Mouse (Mus musculus) lung, adult 10 weeks (tissue): Measurements from ENCODE around the gene Cfd. TPM values are rescaled to one million over a fixed set of nuclear protein-coding genes. Genes with fewer than 3 reads are reported as not detected.

Source experiments
- polyA plus RNA-seq: library from polyadenylated mRNA; stranded (reverse); fragments of 350-450 nt; fragmentation: Illumina TruSeq; extraction: RNeasy Lipid Tissue Mini Kit (QIAGEN cat#74804); gene quantifications from one replicate; pipeline ENCODE4 v1.2.3, GENCODE M21; 2014; ENCODE audit warnings: low read depth, low replicate concordance; ENCODE audit not compliant: insufficient read depth

Gene Cfd
- 873 TPM for polyA plus RNA-seq

DNA sequence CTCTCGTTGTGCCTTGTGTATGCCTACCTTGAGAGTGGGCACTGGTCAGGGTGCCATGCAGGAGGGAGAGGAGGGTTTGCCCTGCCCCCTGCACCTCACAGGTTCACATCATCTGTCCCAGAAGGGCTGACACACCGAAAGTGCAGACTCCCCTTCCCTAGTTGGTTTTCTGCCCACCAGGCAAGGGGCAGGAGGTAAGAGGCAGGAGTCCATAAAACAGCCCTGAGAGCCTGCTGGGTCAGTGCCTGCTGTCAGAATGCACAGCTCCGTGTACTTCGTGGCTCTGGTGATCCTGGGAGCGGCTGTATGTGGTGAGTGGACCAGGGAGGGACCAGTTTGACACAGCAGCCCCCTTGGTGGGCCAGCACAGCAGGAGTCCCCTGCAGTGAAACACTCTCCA lies at the start of gene Cfd:
Gene Cfd (plus strand): TSS at position 184 of the 400 bp plus-strand sequence.

DNA sequence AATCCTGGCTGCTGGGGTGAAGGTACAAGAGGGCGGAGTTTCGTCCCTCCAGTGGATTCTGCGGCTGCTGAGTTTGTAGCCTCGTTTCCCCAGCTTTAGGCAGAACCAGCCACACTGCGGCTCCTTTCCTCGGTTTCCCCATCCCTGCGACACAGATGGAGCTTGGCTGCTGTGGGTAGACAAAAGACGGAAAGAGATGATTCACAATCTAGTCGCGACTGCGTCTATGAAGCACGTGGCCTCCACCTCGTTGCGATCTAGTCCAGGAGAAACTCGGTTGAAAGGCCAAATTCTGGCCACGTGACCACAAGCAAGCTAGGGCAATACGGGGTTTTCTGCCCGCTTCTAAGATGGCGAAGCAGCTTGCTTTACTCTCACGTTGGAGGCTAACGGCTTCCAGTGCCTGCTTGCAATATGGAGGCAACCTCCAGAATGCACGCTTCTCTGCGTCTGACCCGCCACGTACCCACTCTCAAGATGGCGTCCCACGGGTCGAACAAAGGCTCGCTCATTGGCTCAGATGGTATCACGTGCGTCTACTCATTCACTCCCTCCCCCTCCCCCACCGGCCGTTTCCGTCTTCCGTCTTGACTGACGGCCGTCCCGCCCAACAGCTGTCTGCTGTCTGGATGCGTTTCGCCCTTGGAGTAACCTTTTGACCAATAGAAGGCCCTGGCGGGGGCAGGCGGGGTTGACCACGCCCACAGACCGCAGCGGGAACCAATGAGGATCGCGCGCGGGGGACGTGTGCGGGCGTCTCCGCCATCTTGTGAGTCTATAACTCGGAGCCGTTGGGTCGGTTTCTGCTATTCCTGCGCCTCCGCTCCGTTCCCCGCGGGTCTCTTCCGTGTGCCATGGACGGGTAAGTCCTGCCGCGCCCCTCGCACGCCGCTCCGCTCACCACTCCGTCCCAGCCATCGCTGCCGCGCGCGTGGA lies 36.5 kb upstream of the Cfd start, which contains the start of gene Ptbp1:
Gene Ptbp1 (plus strand): TSS at position 568 of the 936 bp plus-strand sequence.

DNA sequence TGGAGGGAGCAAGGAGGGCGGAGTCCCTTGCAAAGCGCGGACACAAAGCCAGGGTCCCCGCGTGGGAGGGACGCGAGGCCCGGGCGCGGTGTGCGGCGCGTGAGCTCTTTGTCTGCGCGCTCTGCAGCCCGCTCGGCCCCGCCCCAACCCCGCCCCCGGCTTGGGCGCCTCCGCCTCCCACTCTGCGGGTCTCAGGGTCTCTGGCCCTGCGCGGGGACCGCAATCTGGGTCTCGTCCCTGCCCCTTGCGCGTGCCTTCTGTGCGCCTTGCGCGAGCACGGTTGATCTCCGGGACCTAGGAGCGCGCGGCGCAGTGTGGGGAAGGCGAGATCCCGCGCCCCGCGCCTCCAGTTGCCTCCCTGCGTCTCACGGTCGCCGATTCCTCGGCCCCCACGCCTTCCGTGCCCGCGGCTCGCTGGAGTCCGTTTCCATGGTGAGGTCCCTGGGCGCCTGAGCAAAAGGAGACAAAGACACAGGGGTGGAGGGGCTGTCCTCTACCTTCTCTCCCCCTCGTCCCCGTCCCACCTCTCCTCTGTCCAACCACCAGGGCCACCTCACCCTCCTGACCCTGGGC lies 16.3 kb upstream of the Cfd start, which contains the start of the genes Prtn3 and Plppr3:
Gene Prtn3 (plus strand): TSS at position 187 of the 573 bp plus-strand sequence.
Gene Plppr3 (minus strand): TSS at position 345 of the 573 bp plus-strand sequence.

DNA sequence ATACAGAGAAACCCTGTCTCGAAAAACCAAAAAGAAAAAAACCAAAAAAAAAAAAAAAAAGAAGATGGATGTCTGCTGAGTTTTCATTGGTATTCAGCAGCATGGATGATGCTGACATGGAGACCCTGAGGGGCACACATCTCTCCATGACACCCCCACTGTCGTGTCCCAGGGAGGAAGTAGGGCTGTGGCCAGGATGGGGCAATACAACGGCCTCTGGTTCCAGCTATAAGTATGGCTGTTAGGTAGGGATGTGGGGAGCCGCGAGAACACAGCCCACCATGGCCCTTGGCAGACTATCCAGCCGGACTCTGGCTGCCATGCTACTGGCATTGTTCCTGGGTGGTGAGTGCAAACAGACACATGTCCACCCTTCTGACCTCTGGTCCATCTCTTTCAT lies 4.6 kb upstream of the Cfd start, which contains the start of gene Elane:
Gene Elane (plus strand): TSS at position 194 of the 400 bp plus-strand sequence.

DNA sequence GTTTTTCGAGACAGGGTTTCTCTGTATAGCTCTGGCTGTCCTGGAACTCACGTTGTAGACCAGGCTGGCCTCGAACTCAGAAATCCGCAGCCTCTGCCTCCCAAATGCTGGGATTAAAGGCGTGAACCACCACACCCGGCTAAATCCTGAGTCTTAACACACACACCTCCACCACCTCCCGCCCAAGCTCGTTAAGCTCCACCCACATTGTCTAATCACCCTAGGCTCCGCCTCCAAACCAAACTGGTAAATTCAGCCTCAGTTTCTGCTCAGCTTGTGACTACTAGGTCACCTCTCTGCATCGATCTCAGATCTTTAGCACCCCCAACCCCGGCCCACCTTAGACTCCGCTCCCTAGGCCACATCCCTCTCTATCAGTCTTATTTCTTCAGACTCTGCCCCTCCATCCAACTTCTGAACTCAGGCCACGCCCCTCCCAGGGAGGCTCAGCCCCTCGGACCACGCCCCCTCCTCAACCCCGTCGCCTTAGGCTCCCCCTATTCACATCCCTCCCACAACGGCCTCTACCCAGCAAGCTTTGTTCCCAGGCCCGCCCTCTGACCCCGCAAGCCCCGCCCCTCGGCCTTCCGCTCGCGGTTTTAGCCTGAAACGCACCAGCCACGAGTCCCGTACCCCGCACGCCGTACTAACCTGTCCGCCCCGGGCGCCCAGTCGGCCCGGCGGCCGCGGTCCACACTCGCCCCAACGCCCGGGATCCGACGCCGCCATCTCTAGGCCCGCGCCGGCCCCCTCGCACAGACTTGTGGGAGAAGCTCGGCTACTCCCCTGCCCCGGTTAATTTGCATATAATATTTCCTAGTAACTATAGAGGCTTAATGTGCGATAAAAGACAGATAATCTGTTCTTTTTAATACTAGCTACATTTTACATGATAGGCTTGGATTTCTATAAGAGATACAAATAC lies 17.8 kb downstream of the Cfd start, which contains the start of gene Med16:
Gene Med16 (minus strand): TSS at position 757 of the 925 bp plus-strand sequence.

DNA sequence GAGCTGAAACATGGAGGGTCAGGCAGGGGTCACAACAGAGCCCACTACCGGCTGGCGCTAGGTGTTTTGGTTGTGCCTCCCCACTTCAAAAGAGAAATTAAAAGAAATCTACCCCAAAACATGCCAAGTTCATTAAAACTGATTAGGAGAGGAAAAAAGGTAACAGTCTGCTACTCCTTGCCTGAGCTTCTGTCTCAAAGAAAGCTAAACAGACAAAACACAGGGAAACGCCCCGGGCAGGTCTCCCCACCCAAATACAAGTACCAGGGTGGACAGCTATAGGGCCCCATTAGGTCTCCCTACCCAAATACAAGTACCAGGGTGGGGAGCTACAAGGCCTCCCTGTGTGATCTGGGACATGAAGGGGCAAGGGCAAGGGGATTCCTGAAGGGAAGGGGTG lies 19.9 kb downstream of the Cfd start, which contains the start of gene Gm26602:
Gene Gm26602 (plus strand): TSS at position 301 of the 400 bp plus-strand sequence.

DNA sequence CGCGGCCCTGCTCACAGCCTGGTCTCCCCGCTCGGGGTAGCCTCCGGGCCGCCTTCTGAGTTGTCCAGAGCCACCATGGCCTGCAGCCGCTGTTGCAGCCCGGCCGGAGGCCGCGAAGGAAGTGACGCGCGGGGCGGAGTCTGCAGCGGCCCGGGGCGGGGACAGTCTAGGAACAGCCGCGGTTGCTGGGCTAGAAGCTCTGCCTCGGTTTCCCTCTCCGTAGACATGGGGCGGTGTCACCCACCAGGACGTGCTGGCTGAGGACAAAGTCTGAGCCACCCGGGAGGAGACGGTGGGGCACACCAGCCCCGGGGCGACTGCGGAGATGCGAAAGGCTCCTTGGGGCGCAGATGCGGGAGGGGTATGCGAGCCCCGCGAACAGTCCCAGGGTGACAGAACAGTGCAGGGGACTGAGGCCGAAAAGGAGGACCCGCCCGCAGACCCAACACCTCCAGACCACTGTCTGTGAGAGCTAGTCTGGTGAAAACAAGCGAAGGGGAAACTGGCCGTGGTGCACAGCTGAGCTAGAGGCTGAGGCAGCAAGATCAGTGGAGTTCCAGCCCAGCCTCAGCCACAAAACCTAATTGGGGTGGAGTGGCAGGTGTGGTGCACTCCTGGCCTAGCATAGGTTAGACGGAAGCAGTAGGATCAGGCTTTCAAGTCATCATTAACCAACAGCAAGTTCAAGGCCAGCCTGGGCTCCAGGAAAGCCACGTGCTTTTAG lies 26.3 kb downstream of the Cfd start, which contains the start of gene Kiss1r:
Gene Kiss1r (plus strand): TSS at position 164 of the 724 bp plus-strand sequence.

DNA sequence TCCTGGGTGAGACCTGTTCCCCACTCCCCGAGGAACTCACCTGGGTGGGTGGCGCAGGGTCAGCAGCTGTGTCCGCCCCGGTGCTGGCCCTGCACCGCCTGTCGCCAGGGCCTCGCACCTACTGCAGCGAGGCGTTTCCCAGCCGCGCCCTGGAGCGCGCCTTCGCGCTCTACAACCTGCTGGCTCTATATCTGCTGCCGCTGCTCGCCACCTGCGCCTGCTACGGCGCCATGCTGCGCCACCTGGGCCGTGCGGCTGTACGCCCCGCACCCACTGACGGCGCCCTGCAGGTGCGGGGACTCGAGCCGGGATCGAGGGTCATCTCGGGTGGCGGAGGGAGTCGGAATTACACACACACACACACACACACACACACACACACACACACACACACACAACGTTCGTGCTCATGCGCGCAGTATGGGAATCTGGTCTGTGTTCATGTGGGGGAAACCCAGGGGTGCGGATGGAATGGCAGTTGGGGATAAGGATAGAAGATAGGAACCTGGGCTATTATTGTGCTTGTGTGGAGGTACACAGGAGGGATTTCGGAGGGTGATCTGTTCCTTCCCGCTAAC lies 30.4 kb downstream of the Cfd start, which contains the start of gene R3hdm4:
Gene R3hdm4 (minus strand): TSS at position 251 of the 578 bp plus-strand sequence.

DNA sequence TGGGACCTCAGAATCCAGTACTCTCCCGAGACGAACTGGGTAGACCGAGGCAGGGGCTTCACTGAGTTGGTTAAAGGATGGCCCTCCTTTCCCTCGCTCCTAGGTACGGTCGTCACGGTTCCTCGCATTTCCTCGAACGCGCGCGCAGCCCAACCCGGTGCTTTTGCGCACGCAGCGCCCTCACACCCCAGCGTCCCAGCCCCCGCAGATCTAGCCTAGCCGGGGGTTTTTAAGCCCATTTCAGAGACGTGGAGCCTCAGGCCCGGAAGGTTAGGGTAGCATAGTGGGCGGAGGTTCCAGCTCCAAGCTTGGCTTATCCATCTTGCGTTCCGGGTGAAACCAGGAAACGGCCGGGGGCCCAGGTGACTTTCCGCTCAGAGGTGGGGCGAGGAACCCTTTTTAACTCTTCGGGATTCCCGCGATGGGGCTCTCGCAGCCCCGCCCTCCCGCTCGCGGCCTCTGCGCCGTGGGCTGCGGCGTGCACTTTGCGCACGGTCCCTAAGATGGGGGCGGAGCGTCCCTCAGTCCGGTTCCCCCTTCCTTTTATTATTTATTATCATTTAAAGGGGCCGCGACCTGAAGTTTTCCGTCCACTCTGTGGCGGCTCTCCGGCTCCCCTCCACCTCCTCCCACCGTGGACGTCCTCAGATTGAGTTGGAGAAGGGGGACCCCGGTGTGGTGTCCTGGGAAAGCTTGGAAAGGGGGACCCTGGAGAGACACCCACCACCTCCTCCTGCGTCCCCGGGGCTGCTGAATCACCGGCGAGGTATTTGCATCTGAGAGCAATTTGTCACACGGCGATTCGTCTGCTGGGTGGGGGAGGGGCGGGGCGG lies 36.1 kb downstream of the Cfd start, which contains the start of gene Arid3a:
Gene Arid3a (plus strand): TSS at position 553 of the 833 bp plus-strand sequence.

Other genes starting within 250 kb of the Cfd start
- gene Odf3l2, start 245.1 kb upstream of the Cfd start, polyA plus RNA-seq: not detected
- not detected for gene Madcam1, start 226.3 kb upstream of the Cfd start, polyA plus RNA-seq
- 27.9 TPM for gene Tpgs1, start 221.5 kb upstream of the Cfd start, polyA plus RNA-seq
- 73.4 TPM for gene Cdc34, start 208.7 kb upstream of the Cfd start, polyA plus RNA-seq
- gene Gzmm, start 201.8 kb upstream of the Cfd start, polyA plus RNA-seq: 1.4 TPM
- gene Bsg, start 186.4 kb upstream of the Cfd start, polyA plus RNA-seq: 666 TPM
- 0.48 TPM for gene Hcn2, start 174.2 kb upstream of the Cfd start, polyA plus RNA-seq
- gene Polrmt, start 144.3 kb upstream of the Cfd start, polyA plus RNA-seq: 19.4 TPM
- not detected for gene Fgf22, start 135.8 kb upstream of the Cfd start, polyA plus RNA-seq
- gene Rnf126, start 123.9 kb upstream of the Cfd start, polyA plus RNA-seq: 25.3 TPM
- 20.4 TPM for gene Fstl3, start 113.6 kb upstream of the Cfd start, polyA plus RNA-seq
- 0.08 TPM for gene Prss57, start 99.9 kb upstream of the Cfd start, polyA plus RNA-seq
- gene Palm, start 97.3 kb upstream of the Cfd start, polyA plus RNA-seq: 18.7 TPM
- gene Misp, start 69.9 kb upstream of the Cfd start, polyA plus RNA-seq: 3.5 TPM
- 81.3 TPM for gene Ptbp1, start 36.4 kb upstream of the Cfd start, polyA plus RNA-seq
- 2.2 TPM for gene Prtn3, start 16.4 kb upstream of the Cfd start, polyA plus RNA-seq
- gene Plppr3, start 16.2 kb upstream of the Cfd start, polyA plus RNA-seq: 3.4 TPM
- gene Elane, start 4.6 kb upstream of the Cfd start, polyA plus RNA-seq: not detected
- 12.4 TPM for gene Med16, start 18.1 kb downstream of the Cfd start, polyA plus RNA-seq
- not detected for gene Gm26602, start 20.0 kb downstream of the Cfd start, polyA plus RNA-seq
- 3.0 TPM for gene Kiss1r, start 26.1 kb downstream of the Cfd start, polyA plus RNA-seq
- gene R3hdm4, start 30.4 kb downstream of the Cfd start, polyA plus RNA-seq: 59.6 TPM
- gene Arid3a, start 36.2 kb downstream of the Cfd start, polyA plus RNA-seq: 2.2 TPM
- 25.0 TPM for gene Wdr18, start 69.3 kb downstream of the Cfd start, polyA plus RNA-seq
- not detected for gene Grin3b, start 79.9 kb downstream of the Cfd start, polyA plus RNA-seq
- gene Tmem259, start 93.5 kb downstream of the Cfd start, polyA plus RNA-seq: 67.1 TPM
- 208 TPM for gene Cnn2, start 97.7 kb downstream of the Cfd start, polyA plus RNA-seq
- 7.0 TPM for gene Abca7, start 105.6 kb downstream of the Cfd start, polyA plus RNA-seq
- gene Arhgap45, start 125.8 kb downstream of the Cfd start, polyA plus RNA-seq: 36.5 TPM
- 120 TPM for gene Polr2e, start 148.9 kb downstream of the Cfd start, polyA plus RNA-seq
- gene Gpx4, start 156.3 kb downstream of the Cfd start, polyA plus RNA-seq: 1,013 TPM
- 13.9 TPM for gene Sbno2, start 214.7 kb downstream of the Cfd start, polyA plus RNA-seq
- 98.1 TPM for gene Stk11, start 224.9 kb downstream of the Cfd start, polyA plus RNA-seq
- gene Atp5d, start 247.8 kb downstream of the Cfd start, polyA plus RNA-seq: 267 TPM
- gene Cbarp, start 250.0 kb downstream of the Cfd start, polyA plus RNA-seq: 6.8 TPM